Mouse (Mus musculus) right cerebral cortex, postnatal 4 days (tissue): ENCODE measurements around the gene Zfp770.
A peak's percentile ranks its signal among the peaks of the same experiment; 100 is the strongest.
"Not testable (repeated sequence)": the region's sequence is repeated elsewhere in the genome, so short reads cannot be mapped to it uniquely, and the experiment has no call there.

Experiments
- DNase-seq: peaks from one replicate; pipeline ENCODE4 v3.0.0-alpha.2; 2022

Zfp770 gene

GRCm38 (mm10) chr2:114200932-114201559 lies at the start of gene Zfp770:
Zfp770 (minus strand) TSS chr2:114201469.
- DNase-seq = peak; percentile 77

GRCm38 (mm10) chr2:114249440-114249839 lies 48.2 kb upstream of the Zfp770 start:
- no peak for DNase-seq

GRCm38 (mm10) chr2:114237639-114238038 lies 36.4 kb upstream of the Zfp770 start:
- DNase-seq = no peak

- no peak for DNase-seq
Observed at GRCm38 (mm10) chr2:114236566-114236965, 35.3 kb upstream of the Zfp770 start.

GRCm38 (mm10) chr2:114235584-114235983 lies 34.3 kb upstream of the Zfp770 start:
- no peak for DNase-seq

GRCm38 (mm10) chr2:114231248-114231647 lies 30.0 kb upstream of the Zfp770 start:
- peak; percentile 10 for DNase-seq

GRCm38 (mm10) chr2:114228672-114229071 lies 27.4 kb upstream of the Zfp770 start:
- no peak for DNase-seq

- no peak for DNase-seq
Observed at GRCm38 (mm10) chr2:114205036-114205435, 3.8 kb upstream of the Zfp770 start.

GRCm38 (mm10) chr2:114201574-114201973 lies 305 bp upstream of the Zfp770 start:
- DNase-seq = no peak

- DNase-seq = no peak
Observed at GRCm38 (mm10) chr2:114196421-114196820, 4.8 kb downstream of the Zfp770 start.

GRCm38 (mm10) chr2:114186924-114187323 lies 14.3 kb downstream of the Zfp770 start, which contains the start of gene Aqr:
Aqr (minus strand) TSS chr2:114187024.
- DNase-seq = not testable (repeated sequence)

GRCm38 (mm10) chr2:114177802-114178733 lies 23.2 kb downstream of the Zfp770 start:
- no peak for DNase-seq

GRCm38 (mm10) chr2:114174651-114175484 lies 26.4 kb downstream of the Zfp770 start:
- peak; percentile 74 for DNase-seq

- DNase-seq = no peak
Observed at GRCm38 (mm10) chr2:114173248-114173647, 28.0 kb downstream of the Zfp770 start.

GRCm38 (mm10) chr2:114167837-114168236 lies 33.4 kb downstream of the Zfp770 start:
- no peak for DNase-seq

GRCm38 (mm10) chr2:114161978-114162377 lies 39.3 kb downstream of the Zfp770 start:
- DNase-seq = no peak

GRCm38 (mm10) chr2:114157345-114157744 lies 43.9 kb downstream of the Zfp770 start:
- DNase-seq = no peak

- no peak for DNase-seq
Observed at GRCm38 (mm10) chr2:114156639-114157038, 44.6 kb downstream of the Zfp770 start.

GRCm38 (mm10) chr2:114153247-114153646 lies 48.0 kb downstream of the Zfp770 start:
- no peak for DNase-seq

- no peak for DNase-seq
Observed at GRCm38 (mm10) chr2:114146864-114147458, 54.3 kb downstream of the Zfp770 start.

- DNase-seq = peak; percentile 59
Observed at GRCm38 (mm10) chr2:114145315-114145801, 55.9 kb downstream of the Zfp770 start.

- DNase-seq = no peak
Observed at GRCm38 (mm10) chr2:114144915-114145314, 56.4 kb downstream of the Zfp770 start.
